32 mouse cellular contexts compared by ENCODE assay signal in genomic region chr2:164704235-164704634, GRCm38 (mm10). TPM values are rescaled to one million over a fixed set of nuclear protein-coding genes. Genes with fewer than 3 reads are reported as not detected.
"Had no signal": no experiment of that assay in that cellular context is flagged by ENCODE, and none has a peak within 500 bp of the region (broad histone marks: within the 10 kb centered on the region; RNA-seq: fewer than 3 reads in every experiment).

No protein-coding gene starts in this region.

- H3K27ac ChIP-seq: kidney, embryonic 15.5 days; left cerebral cortex, adult 2 months; liver, embryonic 14.5 days; lung, embryonic 15.5 days; midbrain, embryonic 10.5 days; midbrain, embryonic 13.5 days; neural tube, embryonic 12.5 days; neural tube, embryonic 15.5 days; stomach, postnatal 0 days had no signal

- H3K4me3 ChIP-seq: kidney, embryonic 15.5 days; left cerebral cortex, adult 2 months; lung, embryonic 15.5 days; megakaryocyte, embryonic 14.5 days; midbrain, embryonic 10.5 days; midbrain, embryonic 13.5 days; neural tube, embryonic 12.5 days; neural tube, embryonic 15.5 days had no signal

- ATAC-seq: midbrain, embryonic 13.5 days; midbrain, embryonic 16.5 days had no signal

- H3K9me3 ChIP-seq: kidney, embryonic 15.5 days; lung, embryonic 15.5 days; midbrain, embryonic 10.5 days; midbrain, embryonic 13.5 days; neural tube, embryonic 12.5 days; neural tube, embryonic 15.5 days had no signal

- H3K27me3 ChIP-seq: kidney, embryonic 15.5 days; lung, embryonic 15.5 days; midbrain, embryonic 13.5 days; neural tube, embryonic 12.5 days; neural tube, embryonic 15.5 days had no signal

- H3K9ac ChIP-seq: kidney, embryonic 15.5 days; liver, embryonic 14.5 days; lung, embryonic 15.5 days; midbrain, embryonic 13.5 days; neural tube, embryonic 12.5 days; neural tube, embryonic 15.5 days had no signal

- H3K36me3 ChIP-seq: kidney, embryonic 15.5 days; lung, embryonic 15.5 days; midbrain, embryonic 10.5 days; midbrain, embryonic 13.5 days; neural tube, embryonic 12.5 days; neural tube, embryonic 15.5 days had no signal

- DNase-seq: kidney, adult 8-10 months; kidney, postnatal 10 days; kidney, postnatal 36 days; layer of hippocampus, postnatal 36 days; lung, adult 18-20 months; lung, postnatal 10 days; lung, postnatal 36 days; right cerebral cortex, adult 18-20 months; right cerebral cortex, postnatal 25 days; thymus, postnatal 36 days had no signal

- H3K4me2 ChIP-seq: kidney, embryonic 15.5 days; liver, embryonic 11.5 days; lung, embryonic 15.5 days; midbrain, embryonic 13.5 days; neural tube, embryonic 12.5 days; neural tube, embryonic 15.5 days had no signal

- H3K4me1 ChIP-seq: kidney, embryonic 15.5 days; lung, embryonic 15.5 days; midbrain, embryonic 10.5 days; midbrain, embryonic 13.5 days; neural tube, embryonic 12.5 days; neural tube, embryonic 15.5 days had no signal

RNA-seq across cellular contexts. Expression of gene Spint4, which starts 5.9 kb away (rescaled TPM):
- total RNA-seq: layer of hippocampus, adult 8-10 months; layer of hippocampus, postnatal 10 days; layer of hippocampus, postnatal 36 days; left cerebral cortex, adult 2 months; left cerebral cortex, postnatal 10 days; left cerebral cortex, postnatal 36 days had no signal
- polyA plus RNA-seq: limb, embryonic 11.5 days; limb, embryonic 14.5 days; liver, embryonic 11.5 days; lung, embryonic 15.5 days; midbrain, embryonic 10.5 days; midbrain, embryonic 13.5 days; midbrain, embryonic 16.5 days; neural tube, embryonic 12.5 days; neural tube, embryonic 15.5 days; spleen, adult 2 months; stomach, embryonic 14.5 days; stomach, postnatal 0 days; thymus, postnatal 0 days; urinary bladder, adult 2 months had no signal

RNA-seq across cellular contexts. Expression of gene Spint5, which starts 10.9 kb away (rescaled TPM):
- total RNA-seq: layer of hippocampus, adult 8-10 months; layer of hippocampus, postnatal 10 days; layer of hippocampus, postnatal 36 days; left cerebral cortex, adult 2 months; left cerebral cortex, postnatal 10 days; left cerebral cortex, postnatal 36 days had no signal
- polyA plus RNA-seq: kidney, embryonic 15.5 days; limb, embryonic 11.5 days; limb, embryonic 14.5 days; liver, embryonic 11.5 days; liver, embryonic 14.5 days; lung, embryonic 15.5 days; midbrain, embryonic 10.5 days; midbrain, embryonic 13.5 days; midbrain, embryonic 16.5 days; neural tube, embryonic 12.5 days; neural tube, embryonic 15.5 days; spleen, adult 2 months; stomach, embryonic 14.5 days; stomach, postnatal 0 days; thymus, postnatal 0 days; urinary bladder, adult 2 months had no signal

RNA-seq across cellular contexts. Expression of gene Wfdc13, which starts 19.3 kb away (rescaled TPM):
- total RNA-seq: layer of hippocampus, adult 8-10 months; layer of hippocampus, postnatal 10 days; layer of hippocampus, postnatal 36 days; left cerebral cortex, adult 2 months; left cerebral cortex, postnatal 10 days; left cerebral cortex, postnatal 36 days had no signal
- polyA plus RNA-seq: limb, embryonic 11.5 days; liver, embryonic 11.5 days; liver, embryonic 14.5 days; midbrain, embryonic 10.5 days; midbrain, embryonic 13.5 days; midbrain, embryonic 16.5 days; neural tube, embryonic 12.5 days; neural tube, embryonic 15.5 days; spleen, adult 2 months; thymus, postnatal 0 days had no signal

RNA-seq across cellular contexts. Expression of gene Wfdc11, which starts 30.3 kb away (rescaled TPM):
- total RNA-seq: layer of hippocampus, adult 8-10 months; layer of hippocampus, postnatal 10 days; layer of hippocampus, postnatal 36 days; left cerebral cortex, adult 2 months; left cerebral cortex, postnatal 10 days; left cerebral cortex, postnatal 36 days had no signal
- polyA plus RNA-seq: kidney, embryonic 15.5 days; limb, embryonic 11.5 days; limb, embryonic 14.5 days; liver, embryonic 11.5 days; liver, embryonic 14.5 days; lung, embryonic 15.5 days; midbrain, embryonic 10.5 days; midbrain, embryonic 13.5 days; midbrain, embryonic 16.5 days; neural tube, embryonic 12.5 days; neural tube, embryonic 15.5 days; spleen, adult 2 months; stomach, embryonic 14.5 days; stomach, postnatal 0 days; thymus, postnatal 0 days; urinary bladder, adult 2 months had no signal
